Comparison of ENCODE assay signal across 8 mouse cellular contexts in the genomic region with DNA sequence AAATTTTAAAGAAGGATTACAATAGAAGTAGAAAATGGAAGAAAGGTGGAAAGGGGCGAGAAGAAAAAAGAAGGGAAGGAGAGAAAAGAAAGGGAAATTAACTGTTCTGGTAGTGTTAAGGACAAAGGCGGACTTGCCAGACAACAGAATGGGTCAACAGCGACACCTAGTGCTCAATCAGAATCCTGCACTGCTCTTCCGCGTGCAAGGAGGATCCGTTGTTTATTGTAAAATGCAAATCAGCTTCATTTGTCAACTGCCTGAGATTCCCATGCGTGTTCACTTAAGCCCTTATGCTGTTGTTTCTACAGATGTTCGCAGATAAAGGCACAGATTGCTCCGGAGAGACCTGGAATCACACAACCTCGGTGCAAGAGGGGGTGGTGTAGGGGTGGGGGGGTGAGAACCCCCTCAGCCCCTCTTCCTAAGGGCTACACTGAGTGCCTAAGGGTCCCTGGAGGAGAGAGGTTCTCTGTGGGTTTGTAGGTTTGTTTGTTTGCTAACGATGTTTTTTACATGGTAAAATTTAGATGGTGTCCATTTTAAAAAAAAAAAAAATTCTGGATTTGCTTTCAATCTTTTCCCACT.
A peak's percentile ranks its signal among the peaks of the same experiment; 100 is the strongest.
DNase-seq lines count a peak whose midpoint lies in the region; ATAC-seq and TF ChIP-seq lines count a peak whose summit lies in the region.

No protein-coding gene starts in this region.

- H3K4me3 ChIP-seq in heart, postnatal 0 days (ENCODE audit: low read depth, low read length), result no peak overlapping the region
- H3K4me3 ChIP-seq in lung, embryonic 16.5 days (ENCODE audit: low read length), result 0 out of 2 replicates have a peak overlapping the region, but pooled peaks have one; percentile 2

- no peak overlapping the region for H3K9ac ChIP-seq in heart, postnatal 0 days (replicated peaks; ENCODE audit: low read depth, low read length)
- no peak overlapping the region for H3K9ac ChIP-seq in lung, embryonic 16.5 days (ENCODE audit: low read length)

- no peak for TF ChIP-seq EP300 in heart, postnatal 0 days (IDR thresholded peaks at IDR 0.05; ENCODE audit: low read depth)

- no peaks in the 10 kb centered on the region for H3K27me3 ChIP-seq in heart, postnatal 0 days (ENCODE audit: control insufficient read depth, insufficient read depth, low read length)
- H3K27me3 ChIP-seq in lung, embryonic 16.5 days (ENCODE audit: control insufficient read depth, insufficient read depth, low read depth, low read length), result no peaks in the 10 kb centered on the region

- H3K36me3 ChIP-seq in heart, postnatal 0 days (replicated peaks; ENCODE audit: control insufficient read depth, insufficient read depth, low read length), result no peaks in the 10 kb centered on the region
- H3K36me3 ChIP-seq in lung, embryonic 16.5 days (ENCODE audit: control insufficient read depth, insufficient read depth, low read length), result no peaks in the 10 kb centered on the region

- peak; percentile 86 for TF ChIP-seq CTCF in heart, postnatal 0 days (IDR thresholded peaks at IDR 0.05; ENCODE audit: low read depth)

- ATAC-seq in frontal cortex, adult (ENCODE audit: low TSS enrichment), result peak; percentile 91
- no peak for ATAC-seq in heart, postnatal 0 days (ENCODE audit: insufficient read depth, low read depth)
- peak; percentile 70; the same call in 1 of the 2 replicates for ATAC-seq in lung, embryonic 16.5 days (ENCODE audit: low read depth)

- H3K4me2 ChIP-seq in heart, postnatal 0 days (ENCODE audit: low read depth, low read length), result peak overlapping the region; percentile 20
- peak overlapping the region; percentile 34 for H3K4me2 ChIP-seq in lung, embryonic 16.5 days (ENCODE audit: low read depth, low read length)

- H3K27ac ChIP-seq in heart, postnatal 0 days (ENCODE audit: low read depth), result no peak overlapping the region
- no peak overlapping the region for H3K27ac ChIP-seq in lung, embryonic 16.5 days (ENCODE audit: low read length)

- no peaks in the 10 kb centered on the region for H3K9me3 ChIP-seq in heart, postnatal 0 days (replicated peaks; ENCODE audit: control insufficient read depth, low read length)
- H3K9me3 ChIP-seq in lung, embryonic 16.5 days (ENCODE audit: control insufficient read depth, low read length), result no peaks in the 10 kb centered on the region

- no peak for DNase-seq in frontal cortex, postnatal 25 days (ENCODE audit: low spot score in 2 of 2)
- peak; percentile 76 for DNase-seq in WW6 (ENCODE audit: low read depth, low spot score)
- DNase-seq in embryo, embryonic 11 days, result peak; percentile 81
- peak; percentile 47 for DNase-seq in heart, postnatal 0 days (ENCODE audit: low spot score)
- peak; percentile 31 to 70 for DNase-seq in kidney, postnatal 36 days
- DNase-seq in retina, adult 2 months (ENCODE audit: low read depth, low spot score), result peak; percentile 62

- H3K4me1 ChIP-seq in heart, postnatal 0 days (ENCODE audit: control insufficient read depth, insufficient read depth), result no peaks in the 10 kb centered on the region
- H3K4me1 ChIP-seq in lung, embryonic 16.5 days (replicated peaks; ENCODE audit: control insufficient read depth, insufficient read depth, low read length), result no peaks in the 10 kb centered on the region

- 5% methylated on average over 11 of the region's 11 CpGs for WGBS in heart, postnatal 0 days
- WGBS in lung, embryonic 16.5 days, result 5% methylated on average over 11 of the region's 11 CpGs

Comparison
In these comparisons a context has a peak if more than half of its experiments do, and no peak if none do; other contexts are left out.
1. DNase-seq: peak in WW6 (single experiment), embryo, embryonic 11 days (single experiment), heart, postnatal 0 days (single experiment), kidney, postnatal 36 days (2 of 2) and retina, adult 2 months (single experiment); none in frontal cortex, postnatal 25 days (0 of 2).